Comparison of ENCODE assay signal across 11 mouse cellular contexts in the genomic region with DNA sequence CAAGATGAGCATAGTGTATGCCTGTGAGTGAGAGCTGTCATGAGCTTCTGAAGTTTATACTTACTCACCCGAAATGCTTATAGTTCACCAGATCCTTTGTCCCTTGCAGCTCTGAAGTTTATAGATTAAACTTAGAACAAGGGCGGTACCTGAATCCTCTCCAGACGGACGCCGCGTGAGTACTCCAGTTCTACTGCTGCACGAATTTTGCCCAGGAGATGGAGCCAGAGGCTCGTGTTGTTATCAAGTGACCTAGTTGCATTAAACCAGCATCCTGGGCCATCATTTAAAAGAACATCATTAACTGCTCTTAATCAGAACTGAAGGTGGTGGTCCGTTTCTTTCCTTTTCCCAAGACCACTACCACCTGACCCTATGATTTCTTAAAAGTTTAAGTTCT. TPM values are rescaled to one million over a fixed set of nuclear protein-coding genes. Genes with fewer than 3 reads are reported as not detected.
A peak's percentile ranks its signal among the peaks of the same experiment; 100 is the strongest.
DNase-seq lines count a peak whose midpoint lies in the region; ATAC-seq and TF ChIP-seq lines count a peak whose summit lies in the region.
"Had no signal": no experiment of that assay in that cellular context is flagged by ENCODE, and none has a peak within 500 bp of the region (broad histone marks: within the 10 kb centered on the region; RNA-seq: fewer than 3 reads in every experiment).

No protein-coding gene starts in this region.

- peak; percentile 50 for TF ChIP-seq CTCF in left cerebral cortex, adult 2 months (IDR thresholded peaks at IDR 0.05)

- H3K4me3 ChIP-seq in left cerebral cortex, adult 2 months: no peak overlapping the region
- H3K4me3 ChIP-seq: forebrain, embryonic 10.5 days; hindbrain, embryonic 15.5 days; lung, embryonic 15.5 days had no signal

- no peak overlapping the region for H3K27ac ChIP-seq in left cerebral cortex, adult 2 months
- H3K27ac ChIP-seq: forebrain, embryonic 10.5 days; hindbrain, embryonic 15.5 days; lung, embryonic 15.5 days had no signal

- DNase-seq in frontal cortex, postnatal 14 days (ENCODE audit: low spot score in 2 of 2): no peak
- peak in 1 of 2 experiments; percentile 34 for DNase-seq in left cerebral cortex, adult 2 months (ENCODE audit: extremely low spot score in 1 of 2, low spot score in 2 of 2)
- no peak for DNase-seq in left cerebral cortex, adult 11 months (ENCODE audit: low spot score)
- peak; percentile 18 for DNase-seq in adipocyte (ENCODE audit: low spot score)
- DNase-seq in lung, postnatal 10 days: peak; percentile 31
- DNase-seq in adrenal gland, postnatal 4 days (ENCODE audit: low spot score in 2 of 2): no peak
- no peak for DNase-seq in cerebellum, postnatal 36 days

- intact Hi-C loops in left cerebral cortex, adult 2 months (cut with DNase I): no loop called here

- ATAC-seq in frontal cortex, adult (ENCODE audit: low TSS enrichment): 0 out of 2 replicates have a peak, but pooled peaks have one; percentile 52

RNA-seq across cellular contexts. Expression of a gene that starts 10.7 kb away (rescaled TPM):
- total RNA-seq in left cerebral cortex, adult 2 months (2021): 10 to 100 TPM; 20.5 to 21.4 TPM
- total RNA-seq in adrenal gland, postnatal 4 days (2021): 10 to 100 TPM; 15.3 to 15.4 TPM

RNA-seq across cellular contexts. Expression of a gene that starts 29.8 kb away (rescaled TPM):
- total RNA-seq in left cerebral cortex, adult 2 months (2021): 1 to 10 TPM; 3.2 to 5.8 TPM
- total RNA-seq in adrenal gland, postnatal 4 days (2021): 1 to 10 TPM; 1.3 to 2.2 TPM

Comparison
In these comparisons a context has a peak if more than half of its experiments do, and no peak if none do; other contexts are left out.
1. DNase-seq: peak in adipocyte (single experiment) and lung, postnatal 10 days (single experiment); none in frontal cortex, postnatal 14 days (0 of 2), left cerebral cortex, adult 11 months (single experiment), adrenal gland, postnatal 4 days (0 of 2) and cerebellum, postnatal 36 days (0 of 2).